Mouse (Mus musculus): ENCODE measurements around the gene Gnas.

DNA sequence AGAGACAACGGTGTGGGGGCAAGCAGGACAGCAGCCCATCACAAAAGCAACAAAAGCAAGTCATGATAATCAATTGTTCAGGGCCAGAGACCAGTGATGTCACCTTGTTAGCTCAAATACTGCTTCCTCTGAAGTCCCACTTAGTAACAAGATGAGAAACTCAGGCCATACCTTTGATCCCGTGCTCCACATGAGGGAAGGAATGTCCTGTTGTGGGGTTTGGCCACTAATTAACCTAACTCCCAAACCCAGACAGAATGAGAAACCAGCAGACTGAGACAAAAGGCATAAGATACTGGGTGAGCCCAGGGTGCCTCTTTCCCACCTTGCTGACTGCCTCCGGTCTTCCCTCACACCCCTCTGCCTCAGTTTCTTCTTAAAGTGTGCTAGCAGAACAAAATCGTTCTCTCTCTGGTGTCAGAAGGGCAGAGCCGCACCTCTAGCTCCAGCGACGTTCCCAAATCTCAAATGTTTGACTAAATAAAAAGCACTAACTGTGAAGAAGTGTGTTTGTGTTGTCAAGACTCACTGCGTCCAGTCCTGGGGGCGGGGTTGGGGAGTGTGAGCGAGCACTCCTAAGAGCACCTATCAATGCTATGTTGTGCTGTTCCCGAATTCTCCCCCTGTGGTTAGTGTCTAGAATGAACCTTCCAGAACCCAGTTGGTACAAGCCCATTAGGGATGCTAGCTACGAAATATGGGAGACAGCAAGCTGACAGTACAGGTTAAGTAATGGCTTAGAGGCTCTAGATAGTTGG lies 4.7 kb downstream of the Gnas start:
- TF ChIP-seq CTCF (IDR thresholded peaks at IDR 0.05; ENCODE audit: low read depth, low read length) (no peak), POLR2A (IDR thresholded peaks at IDR 0.05; ENCODE audit: extremely low read depth, insufficient read depth, low read length) (no peak)
